Mouse (Mus musculus) lung, embryonic 16.5 days (tissue): ENCODE measurements around the gene Polm. TPM values are rescaled to one million over a fixed set of nuclear protein-coding genes. Genes with fewer than 3 reads are reported as not detected.

Source experiments
- ATAC-seq: fragments of 200-750 bp; cut with Nextera tagmentation; 2 replicates; pipeline ENCODE4 v1.8.0; 2017; ENCODE audit warnings: low read depth, mild to moderate bottlenecking, moderate library complexity
- H3K27ac ChIP-seq: fragments of 300-500 bp; sonication (generic); 2 replicates; pipeline ENCODE4 v1.5.1; 2014; ENCODE audit warnings: mild to moderate bottlenecking, control low read depth, low read length
- H3K27me3 ChIP-seq: fragments of 300-500 bp; sonication (generic); 2 replicates; pipeline ENCODE4 v1.6.1; 2014; ENCODE audit warnings: low read depth, low read length, mixed read lengths; ENCODE audit not compliant: control insufficient read depth, insufficient read depth
- H3K36me3 ChIP-seq: fragments of 300-500 bp; sonication (generic); 2 replicates; pipeline ENCODE4 v1.6.1; 2014; ENCODE audit warnings: low read length; ENCODE audit not compliant: control insufficient read depth, insufficient read depth
- H3K4me1 ChIP-seq: fragments of 300-500 bp; sonication (generic); replicated peaks from 2 replicates; pipeline ENCODE4 v1.6.1; 2014; ENCODE audit warnings: low read length, mixed read lengths; ENCODE audit not compliant: control insufficient read depth, insufficient read depth
- H3K4me2 ChIP-seq: fragments of 300-500 bp; sonication (generic); 2 replicates; pipeline ENCODE4 v1.6.1; 2014; ENCODE audit warnings: low read depth, low read length, control low read depth
- H3K4me3 ChIP-seq: fragments of 300-500 bp; sonication (generic); 2 replicates; pipeline ENCODE4 v1.5.1; 2014; ENCODE audit warnings: mild to moderate bottlenecking, low read length, control low read depth
- H3K9ac ChIP-seq: fragments of 300-500 bp; sonication (generic); 2 replicates; pipeline ENCODE4 v1.6.1; 2014; ENCODE audit warnings: low read length, control low read depth
- H3K9me3 ChIP-seq: fragments of 300-500 bp; sonication (generic); 2 replicates; pipeline ENCODE4 v1.6.1; 2016; ENCODE audit warnings: low read length; ENCODE audit not compliant: control insufficient read depth
- WGBS: fragments of 180-500 bp; shearing (Covaris S2); extraction: QIAGEN DNeasy Blood & Tissue Kit; methylation state at CpG from one replicate; pipeline ENCODE4 v1.1.7; 2014; 5-methylcytosine and 5-hydroxymethylcytosine counted together
- polyA plus RNA-seq: library from polyadenylated mRNA; unstranded; fragments of >200 nt; fragmentation: Nextera tagmentation; extraction: Ambion mirVana; gene quantifications from 2 replicates; pipeline ENCODE4 v1.2.1, GENCODE M21; 2015

Polm gene
- 8.0 and 8.4 TPM in 2 replicates for polyA plus RNA-seq

DNA sequence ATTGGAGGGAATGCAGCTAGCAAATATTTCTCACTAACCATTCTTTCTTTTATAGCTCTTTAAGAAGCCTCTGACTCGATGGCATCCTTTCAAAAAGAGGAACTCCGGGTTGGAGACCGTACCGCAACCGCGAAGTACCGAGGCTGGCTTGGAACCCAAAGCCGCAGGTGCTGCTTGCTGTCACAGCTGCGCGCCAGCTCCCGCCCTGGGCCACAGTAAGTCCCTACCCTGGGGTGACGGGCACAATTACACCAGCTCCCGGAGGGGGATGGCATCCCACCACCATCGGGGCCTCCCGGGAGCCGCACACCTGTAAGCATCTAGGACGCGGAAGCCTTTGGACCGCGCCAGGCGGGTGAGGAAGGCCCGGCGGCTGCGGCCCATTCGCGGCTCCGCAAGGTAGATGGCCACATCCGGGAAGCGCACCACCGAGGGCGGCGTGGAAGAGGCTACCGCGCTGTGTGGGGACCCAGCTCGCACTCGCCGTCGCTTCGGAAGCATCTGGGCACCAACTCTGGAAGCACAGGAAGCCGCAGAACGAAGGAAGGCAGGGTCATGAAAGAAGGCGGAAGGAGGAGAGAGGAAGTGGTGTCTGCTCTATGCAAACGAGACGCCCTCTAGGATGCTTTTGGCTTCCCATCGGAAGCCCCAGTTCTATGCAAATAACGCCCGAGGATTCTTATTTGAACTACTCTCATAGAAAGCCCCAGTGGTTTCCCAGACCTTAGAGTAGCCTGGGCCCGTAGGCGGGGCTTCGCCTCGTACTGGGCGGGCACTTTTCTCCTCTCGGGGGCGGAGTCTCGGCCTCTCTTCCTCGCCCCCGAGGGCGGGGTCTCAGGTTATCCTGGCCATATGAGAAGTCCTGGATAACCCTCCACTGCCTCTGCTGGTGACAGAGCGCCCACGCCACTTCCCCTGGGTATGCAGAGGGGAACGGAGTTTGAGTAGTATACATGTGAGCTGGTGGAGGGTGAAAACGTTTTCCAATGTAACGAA is at the start of gene Polm:
Gene Polm, minus strand, starts transcription at position 766 of the 996 bp plus-strand sequence.
- Histone ChIP-seq H3K36me3 (peaks cover 7% of the 10 kb centered on the region), H3K4me1 (no peaks in the 10 kb centered on the region; the same call in 1 of the 2 replicates), H3K27ac (peak within 1 kb of the TSS; percentile 69), H3K27me3 (no peaks in the 10 kb centered on the region), H3K9me3 (no peaks in the 10 kb centered on the region), H3K4me2 (peak within 1 kb of the TSS; percentile 92), H3K4me3 (peak within 1 kb of the TSS; percentile 69), H3K9ac (peak within 1 kb of the TSS; percentile 78)
- ATAC-seq = peak; percentile 98
- WGBS = under 1% methylated on average over 63 of the region's 63 CpGs

DNA sequence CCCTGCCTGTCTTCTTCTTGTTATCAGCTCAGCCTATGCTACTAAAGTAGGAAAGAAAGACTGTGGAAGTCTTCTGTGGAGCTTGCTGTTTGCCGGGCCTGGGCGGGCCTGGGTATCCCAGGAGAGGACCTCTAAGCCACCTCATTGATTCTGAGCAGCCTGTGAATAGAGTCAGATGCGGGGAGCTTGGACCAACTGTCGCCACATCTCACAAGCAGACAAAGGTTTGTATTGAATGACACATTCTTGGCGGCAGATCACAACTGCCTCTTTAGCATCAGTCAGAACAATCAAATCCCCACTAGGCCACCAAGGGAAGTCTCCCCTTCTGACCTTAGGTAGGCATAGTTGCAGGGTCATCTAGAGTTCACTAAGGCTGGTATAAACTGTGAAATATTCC is 49.4 kb upstream of the Polm start:
- no peak overlapping the region for H3K4me3 ChIP-seq
- no peaks in the 10 kb centered on the region for H3K36me3 ChIP-seq
- H3K27ac ChIP-seq = no peak overlapping the region
- no peak overlapping the region for H3K9ac ChIP-seq
- no peaks in the 10 kb centered on the region for H3K27me3 ChIP-seq
- H3K4me2 ChIP-seq = no peak overlapping the region
- no peaks in the 10 kb centered on the region for H3K4me1 ChIP-seq
- ATAC-seq = no peak
- H3K9me3 ChIP-seq = no peaks in the 10 kb centered on the region
- WGBS = 39% methylated on average over 5 of the region's 5 CpGs

DNA sequence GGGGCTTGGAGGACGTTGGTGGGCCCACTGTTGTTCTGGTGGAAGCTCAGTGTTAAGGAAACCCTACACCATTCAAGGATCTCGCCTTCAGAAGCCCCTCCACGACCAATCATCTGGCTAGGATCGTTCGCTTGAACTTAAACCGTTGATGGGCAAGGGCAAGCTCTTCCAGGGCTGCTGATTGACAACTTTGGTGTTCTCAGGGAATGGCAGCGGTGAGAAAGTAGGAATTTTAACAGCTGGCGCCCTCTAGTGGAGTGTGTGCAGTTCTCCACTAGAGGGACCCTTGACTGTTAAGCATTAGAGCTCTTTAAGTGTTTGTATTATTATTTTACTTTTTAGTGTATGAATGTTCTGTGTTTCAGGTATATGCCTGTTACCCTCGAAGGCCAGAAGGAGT is 48.4 kb upstream of the Polm start:
- Histone ChIP-seq H3K4me3 (no peak overlapping the region), H3K27ac (no peak overlapping the region), H3K36me3 (no peaks in the 10 kb centered on the region), H3K9ac (no peak overlapping the region), H3K27me3 (no peaks in the 10 kb centered on the region), H3K9me3 (no peaks in the 10 kb centered on the region), H3K4me1 (no peaks in the 10 kb centered on the region), H3K4me2 (no peak overlapping the region)
- whole genome bisulfite sequencing = 18% methylated on average over 9 of the region's 9 CpGs
- ATAC-seq = peak; percentile 46; the same call in 1 of the 2 replicates

DNA sequence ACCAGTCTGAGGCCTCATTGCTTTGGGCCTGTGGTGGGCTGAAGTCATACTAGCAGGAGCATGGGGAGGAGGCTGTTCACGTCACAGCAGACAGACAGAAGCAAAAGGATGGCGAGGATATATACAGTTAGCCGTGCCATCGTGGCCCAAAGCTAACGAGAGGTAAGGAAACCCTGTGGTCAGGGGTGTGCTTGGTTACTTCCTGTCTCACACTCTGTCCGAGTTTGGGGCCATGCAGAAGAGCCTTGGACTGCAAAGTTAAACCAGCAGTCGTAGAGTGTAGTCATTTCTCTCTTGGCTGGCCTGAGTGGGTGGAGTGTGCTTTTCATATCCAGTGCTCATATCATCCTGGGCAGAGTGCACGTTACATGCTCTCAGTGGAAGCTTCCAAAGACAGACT is 44.7 kb upstream of the Polm start:
- 53% methylated on average over 8 of the region's 8 CpGs for WGBS
- Histone ChIP-seq H3K27ac (no peak overlapping the region), H3K9ac (no peak overlapping the region), H3K4me3 (no peak overlapping the region), H3K4me2 (no peak overlapping the region), H3K4me1 (0 out of 2 replicates have a peak, but pooled peaks cover 2% of the 10 kb centered on the region), H3K9me3 (no peaks in the 10 kb centered on the region), H3K36me3 (no peaks in the 10 kb centered on the region), H3K27me3 (no peaks in the 10 kb centered on the region)
- no peak for ATAC-seq

GRCm38 (mm10) chr11:5879905-5880304 is 42.1 kb upstream of the Polm start:
- H3K27ac ChIP-seq = no peak overlapping the region
- peaks cover 11% of the 10 kb centered on the region for H3K4me1 ChIP-seq
- no peak overlapping the region for H3K4me3 ChIP-seq
- no peaks in the 10 kb centered on the region for H3K9me3 ChIP-seq
- WGBS = 41% methylated on average over 5 of the region's 5 CpGs
- H3K4me2 ChIP-seq = no peak overlapping the region
- no peaks in the 10 kb centered on the region for H3K27me3 ChIP-seq
- no peak overlapping the region for H3K9ac ChIP-seq
- ATAC-seq = no peak
- H3K36me3 ChIP-seq = peaks cover 7% of the 10 kb centered on the region

DNA sequence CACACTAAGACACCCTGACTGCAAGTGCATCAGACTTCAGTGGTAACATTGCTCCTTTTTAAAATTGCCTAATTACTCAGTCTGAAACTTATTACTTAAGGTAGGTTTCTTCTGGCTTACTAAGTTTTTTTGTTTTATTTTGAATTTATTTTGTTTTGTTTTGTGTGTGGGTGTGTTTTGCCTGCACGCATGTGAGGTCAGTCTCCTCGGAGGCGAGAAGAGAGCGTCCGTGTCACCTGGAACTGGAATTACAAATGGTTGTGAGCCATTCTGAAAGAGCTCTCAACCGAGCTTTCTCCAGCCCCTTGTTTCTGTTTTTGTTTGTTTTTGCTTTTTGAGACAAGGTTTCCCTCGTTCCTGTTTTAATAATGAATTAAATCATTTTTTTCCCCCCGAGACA is 40.8 kb upstream of the Polm start:
- no peak; the same call in 1 of the 2 replicates for ATAC-seq
- peak overlapping the region; percentile 69 for H3K4me2 ChIP-seq
- H3K9me3 ChIP-seq = no peaks in the 10 kb centered on the region
- peaks cover 11% of the 10 kb centered on the region for H3K4me1 ChIP-seq
- peak overlapping the region; percentile 81 for H3K27ac ChIP-seq
- H3K9ac ChIP-seq = peak overlapping the region; percentile 70
- WGBS = 15% methylated on average over 8 of the region's 8 CpGs
- H3K36me3 ChIP-seq = peaks cover 18% of the 10 kb centered on the region
- peak overlapping the region; percentile 68 for H3K4me3 ChIP-seq
- H3K27me3 ChIP-seq = no peaks in the 10 kb centered on the region

- Histone ChIP-seq H3K4me3 (peak within 1 kb of the TSS; percentile 68), H3K36me3 (peaks cover 24% of the 10 kb centered on the region), H3K9ac (peak within 1 kb of the TSS; percentile 74), H3K4me1 (peaks cover 11% of the 10 kb centered on the region), H3K4me2 (peak within 1 kb of the TSS; percentile 69), H3K9me3 (no peaks in the 10 kb centered on the region), H3K27me3 (no peaks in the 10 kb centered on the region), H3K27ac (peak within 1 kb of the TSS; percentile 81)
- ATAC-seq = peak; percentile 100
- under 1% methylated on average over 46 of the region's 52 CpGs for WGBS
Measured at GRCm38 (mm10) chr11:5877921-5878526, 40.2 kb upstream of the Polm start, which contains the start of gene Pold2. Pold2 (minus strand) TSS chr11:5878292.

GRCm38 (mm10) chr11:5877421-5877820 is 39.6 kb upstream of the Polm start:
- Histone ChIP-seq H3K27me3 (no peaks in the 10 kb centered on the region), H3K36me3 (peaks cover 30% of the 10 kb centered on the region), H3K4me3 (peak overlapping the region; percentile 68), H3K9me3 (no peaks in the 10 kb centered on the region), H3K9ac (peak overlapping the region; percentile 74), H3K4me1 (peaks cover 11% of the 10 kb centered on the region), H3K27ac (peak overlapping the region; percentile 39; the same call in 1 of the 2 replicates), H3K4me2 (peak overlapping the region; percentile 65)
- 2% methylated on average over 5 of the region's 5 CpGs for WGBS
- no peak for ATAC-seq

- Histone ChIP-seq H3K9ac (no peak overlapping the region), H3K4me2 (no peak overlapping the region), H3K9me3 (no peaks in the 10 kb centered on the region), H3K27me3 (no peaks in the 10 kb centered on the region), H3K4me1 (peaks cover 9% of the 10 kb centered on the region), H3K4me3 (no peak overlapping the region), H3K36me3 (peaks cover 46% of the 10 kb centered on the region), H3K27ac (no peak overlapping the region)
- ATAC-seq = no peak
- 95% methylated on average over 9 of the region's 9 CpGs for WGBS
Measured at GRCm38 (mm10) chr11:5873192-5873591, 35.4 kb upstream of the Polm start.
